Mouse (Mus musculus) thymus, postnatal 36 days (tissue): ENCODE data around the gene F12.
A peak's percentile ranks its signal among the peaks of the same experiment; 100 is the strongest.

Experiments
- DNase-seq, 2 experiments: peaks; one replicate each; pipeline ENCODE4 v3.0.0; 2022; ENCODE audit warnings: mixed read lengths in 2 of 2

Gene F12

DNA sequence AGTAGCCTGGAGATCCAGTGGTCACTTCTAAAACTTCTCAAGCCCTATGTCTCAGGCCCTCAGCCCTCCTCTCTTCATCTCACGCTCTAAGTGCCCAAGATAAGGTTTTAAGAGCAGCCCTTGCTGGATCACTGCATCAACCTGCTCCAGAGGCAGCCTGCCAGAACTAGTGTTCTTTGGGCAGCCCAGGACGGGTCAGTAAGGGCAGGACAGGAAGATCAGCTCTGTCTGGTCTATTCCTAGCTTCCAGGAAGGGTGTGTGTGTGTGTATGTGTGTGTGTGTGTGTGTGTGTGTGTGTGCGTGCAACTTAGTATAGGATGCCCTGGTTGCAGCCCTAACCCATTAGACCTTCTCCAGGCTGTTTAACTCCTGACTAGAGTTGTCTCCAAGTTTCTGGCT lies 56.4 kb downstream of the F12 start:
- no peak for DNase-seq

DNA sequence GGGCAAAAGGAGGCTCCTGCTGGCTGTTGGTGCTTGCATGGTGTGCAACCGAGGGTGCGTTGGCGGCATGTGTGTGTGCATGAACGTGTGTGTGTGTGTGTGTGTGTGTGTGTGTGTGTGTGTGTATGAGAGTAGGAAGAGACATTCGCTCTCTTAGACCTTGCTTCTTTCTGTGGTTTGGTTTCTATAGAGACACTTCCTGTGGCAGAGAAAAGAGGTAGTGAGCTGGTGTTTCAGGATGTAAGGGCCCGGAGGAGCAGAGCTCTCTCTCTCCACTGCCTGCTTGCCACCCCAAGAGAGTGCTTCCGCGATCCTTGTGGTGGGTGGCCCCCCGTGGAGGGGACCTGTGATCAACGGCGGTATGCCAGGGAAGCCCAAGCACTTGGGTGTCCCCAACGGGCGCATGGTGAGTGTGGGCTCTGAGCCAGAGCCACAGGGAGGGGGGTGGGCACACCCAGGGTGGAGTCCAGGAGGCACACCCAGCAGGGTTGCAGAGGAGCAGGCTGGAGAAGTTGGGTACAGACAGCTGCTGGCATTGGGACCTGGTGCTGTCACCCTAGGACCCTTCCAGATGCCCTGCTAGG lies 57.0 kb downstream of the F12 start, which contains the start of gene Rgs14:
Gene Rgs14, plus strand, starts transcription at position 202 of the 584 bp plus-strand sequence.
- peak; percentile 84 to 90 for DNase-seq

DNA sequence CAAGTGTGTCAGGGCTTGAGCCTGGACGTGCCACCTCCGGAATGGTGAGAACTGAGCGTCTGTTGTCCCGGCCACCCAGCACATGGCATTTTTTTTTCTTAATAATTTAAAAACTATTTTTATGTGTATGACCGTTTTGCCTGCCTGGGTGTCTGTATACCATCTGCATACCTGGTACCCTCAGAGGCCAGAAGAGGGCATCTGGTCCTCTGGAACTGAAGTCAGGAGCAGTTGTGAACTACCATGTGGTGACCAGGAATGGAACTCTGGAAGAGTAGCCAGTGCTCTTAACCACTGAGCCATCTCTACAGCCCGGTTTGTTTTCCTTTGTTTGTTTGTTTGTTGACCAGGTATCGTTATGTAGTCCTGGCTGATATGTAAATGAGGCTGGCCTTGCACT lies 58.2 kb downstream of the F12 start:
- DNase-seq = peak in 1 of 2 experiments; percentile 38
